ENCODE assay signal across 17 mouse cellular contexts in genomic region chr8:124888385-124888784, GRCm38 (mm10). TPM values are rescaled to one million over a fixed set of nuclear protein-coding genes. Genes with fewer than 3 reads are reported as not detected.
DNase-seq lines count a peak whose midpoint lies in the region; ATAC-seq and TF ChIP-seq lines count a peak whose summit lies in the region.
"Had no signal": no experiment of that assay in that cellular context is flagged by ENCODE, and none has a peak within 500 bp of the region (broad histone marks: within the 10 kb centered on the region; RNA-seq: fewer than 3 reads in every experiment).

No protein-coding gene starts in this region.

- no peak overlapping the region for H3K4me3 ChIP-seq in heart, adult 2 months
- no peak overlapping the region for H3K4me3 ChIP-seq in liver, embryonic 14.5 days (ENCODE audit: insufficient read depth in 1 of 2, low read depth in 2 of 2, low read length in 2 of 2)
- H3K4me3 ChIP-seq in liver, embryonic 11.5 days (ENCODE audit: low read depth, low read length) = no peak overlapping the region
- H3K4me3 ChIP-seq in E14TG2a.4 (replicated peaks; ENCODE audit: low read length) = no peak overlapping the region
- H3K4me3 ChIP-seq: midbrain, embryonic 13.5 days had no signal

- no peak for DNase-seq in heart, adult 2 months
- DNase-seq in heart, postnatal 25 days (ENCODE audit: low spot score) = no peak
- DNase-seq in liver, embryonic 14.5 days (ENCODE audit: low read depth in 3 of 3, low spot score in 3 of 3) = no peak
- DNase-seq in liver, embryonic 11.5 days (ENCODE audit: low spot score) = no peak
- peak; percentile 65 for DNase-seq in ZHBTc4 (ENCODE audit: low read depth, low spot score)
- DNase-seq in retina, postnatal 1 day = no peak
- DNase-seq: gastrocnemius, postnatal 36 days; heart, postnatal 36 days; kidney, adult 9 months; lung, adult 18-20 months; right cerebral cortex, adult 18-20 months had no signal

- H3K9me3 ChIP-seq in liver, embryonic 14.5 days (ENCODE audit: control insufficient read depth, low read length) = no peaks in the 10 kb centered on the region
- no peaks in the 10 kb centered on the region; the same call in 1 of the 2 replicates for H3K9me3 ChIP-seq in liver, embryonic 11.5 days (ENCODE audit: control insufficient read depth, low read length)
- H3K9me3 ChIP-seq in E14TG2a.4 (ENCODE audit: low read length) = no peaks in the 10 kb centered on the region
- H3K9me3 ChIP-seq: midbrain, embryonic 13.5 days had no signal

- TF ChIP-seq POLR2A in heart, adult 2 months (IDR thresholded peaks at IDR 0.05; ENCODE audit: insufficient read depth, low read depth, low read length) = no peak

- WGBS in heart, adult 2 months = 93% methylated on average over 5 of the region's 5 CpGs
- WGBS in liver, embryonic 14.5 days (ENCODE audit: insufficient replicate concordance) = 87% methylated on average over 5 of the region's 5 CpGs
- WGBS in liver, embryonic 11.5 days = 95% methylated on average over 5 of the region's 5 CpGs

- peak; percentile 49 for TF ChIP-seq CTCF in heart, adult 2 months (IDR thresholded peaks at IDR 0.05)
- TF ChIP-seq CTCF in liver, embryonic 14.5 days (IDR thresholded peaks at IDR 0.05; ENCODE audit: low read depth) = peak; percentile 47
- peak; percentile 79 for TF ChIP-seq CTCF in E14TG2a.4 (conservative IDR thresholded peaks at IDR 0.05; ENCODE audit: low read length)

- no peak for TF ChIP-seq EP300 in heart, adult 2 months (IDR thresholded peaks at IDR 0.05; ENCODE audit: insufficient read depth, low read depth, low read length)
- no peak for TF ChIP-seq EP300 in liver, embryonic 14.5 days (IDR thresholded peaks at IDR 0.05; ENCODE audit: low read depth)

- no peaks in the 10 kb centered on the region for H3K27me3 ChIP-seq in heart, adult 2 months (ENCODE audit: control insufficient read depth, insufficient read depth, low read length)
- H3K27me3 ChIP-seq in liver, embryonic 14.5 days (ENCODE audit: control insufficient read depth, insufficient read depth, low read length) = no peaks in the 10 kb centered on the region
- H3K27me3 ChIP-seq in liver, embryonic 11.5 days (replicated peaks; ENCODE audit: control insufficient read depth, insufficient read depth, low read length) = no peaks in the 10 kb centered on the region
- no peaks in the 10 kb centered on the region for H3K27me3 ChIP-seq in E14TG2a.4 (ENCODE audit: insufficient read depth, low read length)
- H3K27me3 ChIP-seq: midbrain, embryonic 13.5 days had no signal

- no peak overlapping the region for H3K4me2 ChIP-seq in liver, embryonic 14.5 days (ENCODE audit: low read depth)
- H3K4me2 ChIP-seq in liver, embryonic 11.5 days = no peak overlapping the region
- H3K4me2 ChIP-seq: heart, embryonic 11.5 days; midbrain, embryonic 13.5 days had no signal

- peaks cover 4% of the 10 kb centered on the region for H3K36me3 ChIP-seq in heart, adult 2 months (ENCODE audit: control insufficient read depth, insufficient read depth, low read length)
- peaks cover 30% of the 10 kb centered on the region for H3K36me3 ChIP-seq in liver, embryonic 14.5 days (replicated peaks; ENCODE audit: control insufficient read depth, insufficient read depth, low read depth)
- peaks cover 57% of the 10 kb centered on the region for H3K36me3 ChIP-seq in liver, embryonic 11.5 days (ENCODE audit: control insufficient read depth, insufficient read depth, low read length)
- H3K36me3 ChIP-seq in E14TG2a.4 (ENCODE audit: insufficient read depth, low read length) = peaks cover 97% of the 10 kb centered on the region

- H3K79me2 ChIP-seq in heart, adult 2 months (replicated peaks; ENCODE audit: control insufficient read depth, insufficient read depth, low read length) = no peaks in the 10 kb centered on the region

- ATAC-seq in liver, embryonic 14.5 days (ENCODE audit: insufficient read depth) = no peak
- ATAC-seq in liver, embryonic 11.5 days (replicated peaks; ENCODE audit: low FRiP score) = no peak
- no peak for ATAC-seq in activated CD4-positive, CD25-positive, alpha-beta regulatory T cell, adult 4 months
- ATAC-seq: hindbrain, embryonic 16.5 days; midbrain, embryonic 13.5 days had no signal

- no peak overlapping the region for H3K9ac ChIP-seq in heart, adult 2 months (ENCODE audit: low read depth, low read length)
- no peak overlapping the region for H3K9ac ChIP-seq in liver, embryonic 14.5 days (replicated peaks)
- no peak overlapping the region for H3K9ac ChIP-seq in liver, embryonic 11.5 days (ENCODE audit: low read depth, low read length)
- H3K9ac ChIP-seq: midbrain, embryonic 13.5 days had no signal

- no peak overlapping the region for H3K27ac ChIP-seq in heart, adult 2 months
- H3K27ac ChIP-seq in liver, embryonic 14.5 days = no peak overlapping the region
- H3K27ac ChIP-seq in liver, embryonic 11.5 days (ENCODE audit: low read depth, low read length) = no peak overlapping the region
- H3K27ac ChIP-seq: macrophage; midbrain, embryonic 13.5 days had no signal

- no peaks in the 10 kb centered on the region for H3K4me1 ChIP-seq in heart, adult 2 months (ENCODE audit: control insufficient read depth, insufficient read depth, low read length)
- H3K4me1 ChIP-seq in liver, embryonic 14.5 days (replicated peaks; ENCODE audit: control insufficient read depth in 2 of 2, insufficient read depth in 2 of 2, low read length in 1 of 2) = no peaks in the 10 kb centered on the region
- no peaks in the 10 kb centered on the region for H3K4me1 ChIP-seq in liver, embryonic 11.5 days (replicated peaks; ENCODE audit: control insufficient read depth, insufficient read depth, low read length)
- H3K4me1 ChIP-seq in E14TG2a.4 (replicated peaks; ENCODE audit: low read depth, low read length) = no peaks in the 10 kb centered on the region

- intact Hi-C loops in heart, adult 2 months (cut with DNase I) = no loop called here
- intact Hi-C loops in heart, postnatal 25 days (cut with DNase I) = no loop called here

RNA-seq across cellular contexts. Expression of gene Exoc8, which starts 9.1 kb away (rescaled TPM):
- 10 to 100 TPM; 18.8 to 20.2 TPM for total RNA-seq in heart, adult 2 months (2021)
- 6.8 and 9.7 TPM in 2 replicates for polyA plus RNA-seq in heart, adult 2 months (2012; rRNA removed)
- 10 to 100 TPM; 18.9 to 19.2 TPM for total RNA-seq in heart, postnatal 25 days (2021)
- 2.6 and 3.7 TPM in 2 replicates for polyA plus RNA-seq in liver, embryonic 14.5 days (2012; rRNA removed)
- 2.4 and 2.6 TPM in 2 replicates for polyA plus RNA-seq in liver, embryonic 14.5 days (2014; fragmentation: Nextera tagmentation; extraction: Ambion mirVana)
- polyA plus RNA-seq in liver, embryonic 11.5 days (2014; fragmentation: Nextera tagmentation; extraction: Ambion mirVana) = 9.1 and 9.7 TPM in 2 replicates
- 1 to 10 TPM; 5.3 to 8.3 TPM for polyA plus RNA-seq in activated CD4-positive, CD25-positive, alpha-beta regulatory T cell, adult 4 months (2017; shearing (Covaris generic))

RNA-seq across cellular contexts. Expression of gene Sprtn, which starts 9.3 kb away (rescaled TPM):
- 10 to 100 TPM; 10.3 TPM for total RNA-seq in heart, adult 2 months (2021)
- polyA plus RNA-seq in heart, adult 2 months (2012; rRNA removed) = 8.3 and 13.7 TPM in 2 replicates
- total RNA-seq in heart, postnatal 25 days (2021) = 10 to 100 TPM in 1 of 2 experiments, 1 to 10 TPM in 1; 9.5 to 12.2 TPM
- 4.8 and 7.0 TPM in 2 replicates for polyA plus RNA-seq in liver, embryonic 14.5 days (2012; rRNA removed)
- polyA plus RNA-seq in liver, embryonic 14.5 days (2014; fragmentation: Nextera tagmentation; extraction: Ambion mirVana) = 4.9 and 5.0 TPM in 2 replicates
- polyA plus RNA-seq in liver, embryonic 11.5 days (2014; fragmentation: Nextera tagmentation; extraction: Ambion mirVana) = 11.5 and 13.2 TPM in 2 replicates
- 1 to 10 TPM; 6.6 to 8.4 TPM for polyA plus RNA-seq in activated CD4-positive, CD25-positive, alpha-beta regulatory T cell, adult 4 months (2017; shearing (Covaris generic))

RNA-seq across cellular contexts. Expression of gene 2810004N23Rik, which starts 25.5 kb away (rescaled TPM):
- 10 to 100 TPM; 47.3 to 51.7 TPM for total RNA-seq in heart, adult 2 months (2021)
- 28.9 and 46.7 TPM in 2 replicates for polyA plus RNA-seq in heart, adult 2 months (2012; rRNA removed)
- total RNA-seq in heart, postnatal 25 days (2021) = 10 to 100 TPM; 39.7 to 45.5 TPM
- polyA plus RNA-seq in liver, embryonic 14.5 days (2012; rRNA removed) = 8.9 and 13.5 TPM in 2 replicates
- polyA plus RNA-seq in liver, embryonic 14.5 days (2014; fragmentation: Nextera tagmentation; extraction: Ambion mirVana) = 17.9 and 18.2 TPM in 2 replicates
- 65.7 and 71.5 TPM in 2 replicates for polyA plus RNA-seq in liver, embryonic 11.5 days (2014; fragmentation: Nextera tagmentation; extraction: Ambion mirVana)
- 10 to 100 TPM; 28.2 to 28.7 TPM for polyA plus RNA-seq in activated CD4-positive, CD25-positive, alpha-beta regulatory T cell, adult 4 months (2017; shearing (Covaris generic))

RNA-seq across cellular contexts. Expression of gene Gnpat, which starts 25.6 kb away (rescaled TPM):
- 100 to 1,000 TPM; 169 to 189 TPM for total RNA-seq in heart, adult 2 months (2021)
- polyA plus RNA-seq in heart, adult 2 months (2012; rRNA removed) = 199 and 263 TPM in 2 replicates
- total RNA-seq in heart, postnatal 25 days (2021) = 100 to 1,000 TPM; 168 to 181 TPM
- 23.3 and 35.7 TPM in 2 replicates for polyA plus RNA-seq in liver, embryonic 14.5 days (2012; rRNA removed)
- 39.0 and 39.6 TPM in 2 replicates for polyA plus RNA-seq in liver, embryonic 14.5 days (2014; fragmentation: Nextera tagmentation; extraction: Ambion mirVana)
- polyA plus RNA-seq in liver, embryonic 11.5 days (2014; fragmentation: Nextera tagmentation; extraction: Ambion mirVana) = 107 and 109 TPM in 2 replicates
- 10 to 100 TPM; 36.5 TPM for polyA plus RNA-seq in activated CD4-positive, CD25-positive, alpha-beta regulatory T cell, adult 4 months (2017; shearing (Covaris generic))
